Mouse (Mus musculus) midbrain, embryonic 12.5 days (tissue): ENCODE results near the gene Ahdc1. TPM values are rescaled to one million over a fixed set of nuclear protein-coding genes. Genes with fewer than 3 reads are reported as not detected.
A peak's percentile ranks its signal among the peaks of the same experiment; 100 is the strongest.
"Not testable (repeated sequence)": the region's sequence is repeated elsewhere in the genome, so short reads cannot be mapped to it uniquely, and the experiment has no call there.

Experiments
- ATAC-seq: fragments of 200-750 bp; cut with Nextera tagmentation; 2 replicates; pipeline ENCODE4 v1.8.0; 2017; ENCODE audit warnings: low read depth, moderate TSS enrichment, moderate library complexity; ENCODE audit not compliant: low FRiP score
- H3K27ac ChIP-seq: fragments of 300-500 bp; sonication (generic); replicated peaks from 2 replicates; pipeline ENCODE4 v1.5.1; 2016; ENCODE audit warnings: mild to moderate bottlenecking
- H3K27me3 ChIP-seq: fragments of 300-500 bp; sonication (generic); 2 replicates; pipeline ENCODE4 v1.6.1; 2016; ENCODE audit warnings: mild to moderate bottlenecking
- H3K36me3 ChIP-seq: fragments of 300-500 bp; sonication (generic); 2 replicates; pipeline ENCODE4 v1.6.1; 2016
- H3K4me1 ChIP-seq: fragments of 300-500 bp; sonication (generic); 2 replicates; pipeline ENCODE4 v1.6.1; 2016
- H3K4me2 ChIP-seq: fragments of 300-500 bp; sonication (generic); replicated peaks from 2 replicates; pipeline ENCODE4 v1.6.1; 2016; ENCODE audit warnings: mild to moderate bottlenecking, moderate library complexity
- H3K4me3 ChIP-seq: fragments of 300-500 bp; sonication (generic); 2 replicates; pipeline ENCODE4 v1.5.1; 2016; ENCODE audit warnings: mild to moderate bottlenecking
- H3K9ac ChIP-seq: fragments of 300-500 bp; sonication (generic); replicated peaks from 2 replicates; pipeline ENCODE4 v1.6.1; 2016; ENCODE audit warnings: mild to moderate bottlenecking, moderate library complexity
- H3K9me3 ChIP-seq: fragments of 300-500 bp; sonication (generic); 2 replicates; pipeline ENCODE4 v1.6.1; 2016; ENCODE audit warnings: mild to moderate bottlenecking
- WGBS: fragments of 180-500 bp; shearing (Covaris S2); methylation state at CpG from one replicate; pipeline ENCODE4 v1.1.7; 2016; 5-methylcytosine and 5-hydroxymethylcytosine counted together
- polyA plus RNA-seq: library from polyadenylated mRNA; unstranded; fragments of >200 nt; fragmentation: Nextera tagmentation; extraction: Ambion mirVana; gene quantifications from 2 replicates; pipeline ENCODE4 v1.2.1, GENCODE M21; 2016

The Ahdc1 gene
- polyA plus RNA-seq, 1 experiment from 2014 or later = 9.1 TPM

GRCm38 (mm10) chr4:133089802-133090201 is 78.7 kb downstream of the Ahdc1 start:
- Histone ChIP-seq H3K4me1 (peaks cover 77% of the 10 kb centered on the region), H3K27me3 (peaks cover 41% of the 10 kb centered on the region), H3K27ac (peak overlapping the region; percentile 71; the same call in 1 of the 2 replicates), H3K4me2 (no peak overlapping the region), H3K9ac (no peak overlapping the region), H3K4me3 (no peak overlapping the region), H3K36me3 (no peaks in the 10 kb centered on the region), H3K9me3 (no peaks in the 10 kb centered on the region)
- no peak for ATAC-seq
- WGBS = 86% methylated on average over 4 of the region's 4 CpGs

DNA sequence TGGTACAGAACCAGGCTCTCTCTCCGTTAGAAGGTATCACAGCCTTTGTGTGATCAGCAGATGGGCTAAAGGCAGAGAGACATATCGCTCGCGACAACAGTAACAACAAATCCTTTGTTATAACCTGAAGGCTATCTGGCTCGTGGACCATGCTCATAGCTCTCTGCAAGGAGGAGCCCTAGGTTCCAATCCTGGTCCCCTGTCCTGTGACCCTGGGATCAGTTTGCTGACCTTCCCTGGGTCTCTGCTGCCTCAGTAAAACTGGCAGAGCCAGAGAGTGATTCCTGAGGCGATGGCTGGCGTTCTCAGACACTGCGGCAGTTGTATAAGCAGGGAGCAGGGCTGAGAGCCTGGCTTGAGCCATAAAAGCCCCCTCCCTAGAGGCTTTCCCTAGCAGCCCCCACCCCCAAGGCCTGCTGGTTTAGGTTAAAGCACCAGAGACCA is 79.2 kb downstream of the Ahdc1 start:
- WGBS = 44% methylated on average over 8 of the region's 8 CpGs
- no peak overlapping the region for H3K4me3 ChIP-seq
- ATAC-seq = no peak
- no peak overlapping the region for H3K4me2 ChIP-seq
- peaks cover 77% of the 10 kb centered on the region for H3K4me1 ChIP-seq
- no peaks in the 10 kb centered on the region for H3K9me3 ChIP-seq
- H3K9ac ChIP-seq = no peak overlapping the region
- H3K27me3 ChIP-seq = peaks cover 36% of the 10 kb centered on the region
- no peaks in the 10 kb centered on the region for H3K36me3 ChIP-seq
- H3K27ac ChIP-seq = peak overlapping the region; percentile 71

- H3K9ac ChIP-seq = no peak overlapping the region
- no peak overlapping the region for H3K4me2 ChIP-seq
- ATAC-seq = no peak
- H3K4me1 ChIP-seq = peaks cover 76% of the 10 kb centered on the region
- peak overlapping the region; percentile 71 for H3K27ac ChIP-seq
- 36% methylated on average over 18 of the region's 18 CpGs for WGBS
- no peak overlapping the region for H3K4me3 ChIP-seq
- H3K27me3 ChIP-seq = peaks cover 30% of the 10 kb centered on the region
- H3K9me3 ChIP-seq = no peaks in the 10 kb centered on the region
- no peaks in the 10 kb centered on the region for H3K36me3 ChIP-seq
Measured at GRCm38 (mm10) chr4:133090720-133091458, 79.8 kb downstream of the Ahdc1 start.

- Histone ChIP-seq H3K4me2 (no peak overlapping the region), H3K4me3 (no peak overlapping the region), H3K36me3 (no peaks in the 10 kb centered on the region), H3K9ac (no peak overlapping the region), H3K9me3 (no peaks in the 10 kb centered on the region), H3K27ac (peak overlapping the region; percentile 71; the same call in 1 of the 2 replicates), H3K4me1 (peaks cover 71% of the 10 kb centered on the region), H3K27me3 (peaks cover 29% of the 10 kb centered on the region)
- no peak for ATAC-seq
- 88% methylated on average over 4 of the region's 4 CpGs for WGBS
Measured at GRCm38 (mm10) chr4:133091459-133091785, 80.4 kb downstream of the Ahdc1 start.

DNA sequence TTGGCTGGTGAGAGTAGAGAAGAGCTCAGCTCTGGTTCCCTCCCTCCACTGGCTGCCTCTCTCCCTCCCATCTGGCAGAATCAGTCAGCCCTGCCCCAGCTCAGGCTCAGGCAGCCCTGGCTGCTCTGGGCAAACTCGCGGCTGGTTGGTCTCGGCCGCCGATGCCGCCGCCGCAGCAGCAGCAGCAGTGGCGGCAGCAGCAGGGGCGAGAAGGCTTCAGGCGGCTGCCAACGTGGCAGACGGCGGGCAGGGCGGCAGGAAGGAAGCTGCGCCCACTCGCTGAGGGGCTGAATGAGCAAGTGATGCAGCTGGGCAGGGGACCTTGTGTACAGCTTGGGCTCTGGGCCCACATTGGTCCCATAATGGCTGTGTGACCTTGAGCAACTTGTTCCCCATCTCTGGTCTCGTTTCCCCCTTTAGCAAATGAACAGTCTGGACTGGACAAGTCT is 81.4 kb downstream of the Ahdc1 start:
- H3K36me3 ChIP-seq = no peaks in the 10 kb centered on the region
- peak; percentile 41; the same call in 1 of the 2 replicates for ATAC-seq
- H3K27me3 ChIP-seq = peaks cover 29% of the 10 kb centered on the region
- peaks cover 63% of the 10 kb centered on the region for H3K4me1 ChIP-seq
- 6% methylated on average over 18 of the region's 18 CpGs for WGBS
- H3K9ac ChIP-seq = peak overlapping the region; percentile 50
- H3K4me3 ChIP-seq = no peak overlapping the region
- peak overlapping the region; percentile 31 for H3K4me2 ChIP-seq
- H3K27ac ChIP-seq = peak overlapping the region; percentile 55
- H3K9me3 ChIP-seq = no peaks in the 10 kb centered on the region

GRCm38 (mm10) chr4:133093056-133093455 is 82.0 kb downstream of the Ahdc1 start:
- ATAC-seq = no peak
- H3K27me3 ChIP-seq = peaks cover 29% of the 10 kb centered on the region
- 0 out of 2 replicates have a peak overlapping the region, but pooled peaks have one; percentile 49 for H3K27ac ChIP-seq
- H3K4me3 ChIP-seq = no peak overlapping the region
- WGBS = 57% methylated on average over 6 of the region's 6 CpGs
- no peak overlapping the region for H3K4me2 ChIP-seq
- peaks cover 57% of the 10 kb centered on the region for H3K4me1 ChIP-seq
- H3K9me3 ChIP-seq = no peaks in the 10 kb centered on the region
- H3K36me3 ChIP-seq = no peaks in the 10 kb centered on the region
- no peak overlapping the region for H3K9ac ChIP-seq

DNA sequence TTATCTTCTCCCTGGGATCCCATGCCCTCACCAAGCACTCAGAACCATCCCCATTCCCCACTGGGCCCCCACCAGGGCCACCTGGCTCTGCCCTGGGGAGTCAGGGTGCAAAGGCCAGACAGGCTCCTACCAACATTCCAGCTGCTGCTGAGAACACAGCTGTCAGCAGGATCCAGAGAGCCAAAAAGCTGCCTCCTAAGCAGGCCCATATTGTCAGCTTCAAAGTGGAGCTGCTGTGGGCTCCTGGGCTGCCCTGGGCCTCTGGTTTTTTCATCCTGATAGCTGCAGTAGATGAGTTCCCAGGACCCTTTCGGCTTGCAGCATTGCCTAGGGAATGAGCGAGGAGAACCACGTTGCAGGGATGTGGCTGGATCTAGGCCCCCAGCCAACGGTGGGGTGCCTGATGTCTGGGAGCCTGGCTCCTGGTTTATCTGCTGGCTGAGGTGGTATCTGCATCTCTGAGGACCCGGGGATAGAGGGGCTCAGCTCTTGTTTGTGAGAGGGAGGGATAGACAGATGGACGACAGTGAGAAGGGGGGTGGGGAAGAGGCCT is 82.5 kb downstream of the Ahdc1 start:
- no peak for ATAC-seq
- Histone ChIP-seq H3K4me2 (no peak overlapping the region), H3K9ac (no peak overlapping the region; the same call in 1 of the 2 replicates), H3K36me3 (no peaks in the 10 kb centered on the region), H3K9me3 (no peaks in the 10 kb centered on the region), H3K27ac (peak overlapping the region; percentile 49; the same call in 1 of the 2 replicates), H3K4me1 (peaks cover 57% of the 10 kb centered on the region), H3K4me3 (no peak overlapping the region), H3K27me3 (peaks cover 29% of the 10 kb centered on the region)
- 20% methylated on average over 6 of the region's 6 CpGs for WGBS

DNA sequence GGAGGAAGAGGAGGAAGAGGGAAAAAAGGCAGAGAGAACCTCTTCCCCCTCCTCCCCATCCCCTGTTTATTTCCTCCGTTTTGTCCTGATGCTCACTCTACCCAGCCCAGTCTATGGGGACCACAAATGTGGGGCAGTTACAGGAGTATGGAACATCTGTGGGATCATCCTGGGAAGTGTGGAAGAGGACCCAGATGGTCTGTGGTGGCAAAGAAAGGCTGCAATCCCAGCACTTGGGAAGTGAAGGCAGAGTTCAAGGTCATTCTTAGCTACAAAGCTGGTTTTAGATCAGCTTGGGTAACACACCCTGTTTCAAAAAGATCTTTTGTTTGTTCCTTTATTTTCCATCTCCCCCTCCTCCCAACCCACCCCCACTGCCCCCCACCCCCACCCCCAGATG is 83.2 kb downstream of the Ahdc1 start:
- WGBS = 43% methylated on average over 1 of the region's 1 CpGs
- Histone ChIP-seq H3K27me3 (peaks cover 29% of the 10 kb centered on the region), H3K9ac (no peak overlapping the region; the same call in 1 of the 2 replicates), H3K27ac (no peak overlapping the region), H3K4me2 (no peak overlapping the region), H3K9me3 (no peaks in the 10 kb centered on the region), H3K36me3 (no peaks in the 10 kb centered on the region), H3K4me1 (peaks cover 57% of the 10 kb centered on the region), H3K4me3 (no peak overlapping the region)
- no peak for ATAC-seq

GRCm38 (mm10) chr4:133094936-133095733 is 84.1 kb downstream of the Ahdc1 start:
- ATAC-seq = peak; percentile 82
- Histone ChIP-seq H3K4me1 (peaks cover 51% of the 10 kb centered on the region), H3K27ac (peak overlapping the region; percentile 83), H3K9me3 (no peaks in the 10 kb centered on the region), H3K36me3 (no peaks in the 10 kb centered on the region), H3K4me3 (peak overlapping the region; percentile 10; the same call in 1 of the 2 replicates), H3K9ac (peak overlapping the region; percentile 37; the same call in 1 of the 2 replicates), H3K27me3 (peaks cover 25% of the 10 kb centered on the region), H3K4me2 (peak overlapping the region; percentile 30)
- WGBS = 26% methylated on average over 16 of the region's 16 CpGs

DNA sequence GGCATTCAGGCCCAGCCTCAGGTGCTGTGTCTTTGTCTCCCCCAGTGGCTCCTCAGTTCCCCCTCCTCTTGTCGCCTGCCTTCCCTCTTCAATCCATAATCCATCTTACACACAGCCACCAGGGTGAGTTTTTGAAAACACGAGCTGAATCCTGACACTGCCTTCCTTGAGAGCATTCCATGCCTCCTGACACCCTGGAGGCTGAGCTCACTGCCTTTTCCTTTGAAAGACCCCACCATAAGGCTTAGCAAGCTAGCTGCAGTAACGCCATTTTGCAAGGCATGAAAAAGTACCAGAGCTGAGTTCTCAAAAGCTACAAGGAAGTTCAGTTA is 84.6 kb downstream of the Ahdc1 start:
- not testable (repeated sequence) for H3K9me3 ChIP-seq, H3K36me3 ChIP-seq
- ATAC-seq = peak; percentile 45; the same call in 1 of the 2 replicates
- WGBS = 2% methylated on average over 3 of the region's 3 CpGs
- H3K4me2 ChIP-seq = peak overlapping the region; percentile 30
- peak overlapping the region; percentile 10; the same call in 1 of the 2 replicates for H3K4me3 ChIP-seq
- peaks cover 25% of the 10 kb centered on the region for H3K27me3 ChIP-seq
- H3K4me1 ChIP-seq = peaks cover 46% of the 10 kb centered on the region
- H3K9ac ChIP-seq = peak overlapping the region; percentile 37; the same call in 1 of the 2 replicates
- H3K27ac ChIP-seq = peak overlapping the region; percentile 83

GRCm38 (mm10) chr4:133096671-133097070 is 85.6 kb downstream of the Ahdc1 start:
- H3K36me3 ChIP-seq = not testable (repeated sequence)

DNA sequence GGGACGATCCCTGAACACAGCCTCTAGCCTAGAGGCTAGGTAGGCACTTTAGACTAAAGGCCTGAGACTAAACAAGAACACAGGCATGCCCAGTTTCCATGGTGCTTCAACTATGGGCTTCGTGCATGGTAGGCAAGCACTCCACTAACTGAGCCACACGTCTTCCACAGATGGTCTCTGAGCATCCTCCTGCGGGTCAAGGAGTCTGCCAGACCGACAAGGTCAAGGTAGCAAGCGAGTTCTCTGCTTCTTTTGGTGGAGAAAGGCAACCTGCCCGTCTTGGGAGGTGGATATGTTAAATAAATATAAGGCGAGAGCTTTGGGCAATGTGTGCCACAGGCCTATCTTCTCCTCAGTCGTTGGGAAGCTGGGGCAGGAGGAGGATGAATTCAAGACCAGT is 90.7 kb downstream of the Ahdc1 start:
- H3K4me3 ChIP-seq = no peak overlapping the region
- ATAC-seq = no peak
- H3K4me2 ChIP-seq = no peak overlapping the region
- no peak overlapping the region for H3K27ac ChIP-seq
- no peaks in the 10 kb centered on the region for H3K27me3 ChIP-seq
- H3K4me1 ChIP-seq = peaks cover 8% of the 10 kb centered on the region; the same call in 1 of the 2 replicates
- no peaks in the 10 kb centered on the region for H3K9me3 ChIP-seq
- no peaks in the 10 kb centered on the region for H3K36me3 ChIP-seq
- 82% methylated on average over 9 of the region's 9 CpGs for whole genome bisulfite sequencing
- no peak overlapping the region for H3K9ac ChIP-seq

More at GRCm38 (mm10) chr4:133096671-133097070, 85.6 kb downstream of the Ahdc1 start:
- not testable (repeated sequence) for ATAC-seq, H3K9me3 ChIP-seq, H3K27ac ChIP-seq, H3K9ac ChIP-seq
- H3K4me3 ChIP-seq = peak overlapping the region; percentile 30
- H3K27me3 ChIP-seq = peaks cover 20% of the 10 kb centered on the region
- H3K4me1 ChIP-seq = peaks cover 37% of the 10 kb centered on the region
- WGBS = 0% methylated on average over 11 of the region's 26 CpGs
- peak overlapping the region; percentile 33; the same call in 1 of the 2 replicates for H3K4me2 ChIP-seq
